Mouse (Mus musculus) heart, embryonic 15.5 days (tissue): Measurements from ENCODE around the gene Rftn1. TPM values are rescaled to one million over a fixed set of nuclear protein-coding genes. Genes with fewer than 3 reads are reported as not detected.
A peak's percentile ranks its signal among the peaks of the same experiment; 100 is the strongest.

Experiments used
- ATAC-seq: fragments of 200-750 bp; cut with Nextera tagmentation; replicated peaks from 2 replicates; pipeline ENCODE4 v1.8.0; 2017; ENCODE audit warnings: low read depth, moderate TSS enrichment; ENCODE audit not compliant: insufficient number of reproducible peaks, insufficient read depth, low FRiP score
- H3K27ac ChIP-seq: fragments of 300-500 bp; sonication (generic); 2 replicates; pipeline ENCODE4 v1.5.1; 2015; ENCODE audit warnings: mild to moderate bottlenecking, inconsistent platforms
- H3K27me3 ChIP-seq: fragments of 300-500 bp; sonication (generic); 2 replicates; pipeline ENCODE4 v1.6.1; 2015; ENCODE audit warnings: inconsistent platforms
- H3K36me3 ChIP-seq: fragments of 300-500 bp; sonication (generic); 2 replicates; pipeline ENCODE4 v1.6.1; 2015; ENCODE audit warnings: mild to moderate bottlenecking, inconsistent platforms
- H3K4me1 ChIP-seq: fragments of 300-500 bp; sonication (generic); replicated peaks from 2 replicates; pipeline ENCODE4 v1.6.1; 2015; ENCODE audit warnings: inconsistent platforms
- H3K4me2 ChIP-seq: fragments of 300-500 bp; sonication (generic); 2 replicates; pipeline ENCODE4 v1.6.1; 2015; ENCODE audit warnings: inconsistent platforms, mild to moderate bottlenecking, moderate library complexity
- H3K4me3 ChIP-seq: fragments of 300-500 bp; sonication (generic); 2 replicates; pipeline ENCODE4 v1.5.1; 2015; ENCODE audit warnings: mild to moderate bottlenecking, inconsistent platforms
- H3K9ac ChIP-seq: fragments of 300-500 bp; sonication (generic); 2 replicates; pipeline ENCODE4 v1.6.1; 2015; ENCODE audit warnings: mild to moderate bottlenecking, inconsistent platforms
- H3K9me3 ChIP-seq: fragments of 300-500 bp; sonication (generic); replicated peaks from 2 replicates; pipeline ENCODE4 v1.6.1; 2016; ENCODE audit warnings: inconsistent platforms
- WGBS: fragments of 180-500 bp; shearing (Covaris S2); methylation state at CpG from one replicate; pipeline ENCODE4 v1.1.7; 2015; ENCODE audit warnings: mixed read lengths; 5-methylcytosine and 5-hydroxymethylcytosine counted together
- polyA plus RNA-seq: library from polyadenylated mRNA; unstranded; fragments of >200 nt; fragmentation: Nextera tagmentation; extraction: Ambion mirVana; gene quantifications from 2 replicates; pipeline ENCODE4 v1.2.1, GENCODE M21; 2015

Gene Rftn1
- polyA plus RNA-seq, 1 experiment from 2014 or later: 29.7 TPM

DNA sequence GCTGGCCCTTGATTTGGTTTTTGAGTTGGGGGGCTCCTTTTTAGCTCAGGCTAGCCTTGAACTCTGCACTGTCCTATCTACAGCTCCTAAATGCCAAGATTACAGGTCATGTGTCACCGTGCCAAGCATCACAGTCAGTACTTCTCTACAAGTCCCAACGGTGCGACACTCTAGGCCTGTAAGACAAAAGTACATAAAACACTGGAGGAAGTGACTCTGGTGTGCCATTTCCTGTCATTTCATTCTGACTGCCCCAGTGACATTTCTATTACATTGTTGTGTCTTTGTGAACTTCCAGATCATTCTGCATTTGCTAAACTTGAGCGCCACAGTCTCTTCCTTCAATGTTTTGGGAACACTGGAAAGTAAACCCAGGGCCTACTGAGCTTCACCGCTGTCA, 4.9 kb downstream of the Rftn1 start:
- Histone ChIP-seq H3K9ac (no peak overlapping the region), H3K36me3 (no peaks in the 10 kb centered on the region), H3K27ac (no peak overlapping the region), H3K9me3 (no peaks in the 10 kb centered on the region), H3K27me3 (no peaks in the 10 kb centered on the region), H3K4me2 (no peak overlapping the region), H3K4me1 (peaks cover 28% of the 10 kb centered on the region), H3K4me3 (no peak overlapping the region)
- WGBS: 70% methylated on average over 5 of the region's 5 CpGs
- ATAC-seq: no peak

DNA sequence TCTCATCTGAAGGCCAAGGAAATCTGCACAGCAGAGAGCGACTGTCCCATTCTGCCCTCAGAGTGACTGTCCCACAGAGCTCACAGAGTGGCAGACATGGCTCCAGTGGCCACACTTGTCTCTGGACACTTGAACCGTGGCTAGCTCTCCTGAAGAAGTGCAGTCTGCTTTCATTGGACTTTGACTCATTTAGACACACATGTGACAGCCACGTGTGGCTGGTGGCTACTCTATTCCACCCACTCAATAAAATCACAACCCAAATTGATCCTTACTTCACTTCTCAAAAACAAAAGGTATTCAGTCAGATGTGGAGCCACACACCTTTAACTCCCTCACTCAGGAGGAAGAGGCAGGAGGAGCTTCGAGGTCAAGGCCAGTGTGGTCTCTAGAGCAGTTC, 5.4 kb downstream of the Rftn1 start:
- no peaks in the 10 kb centered on the region for H3K27me3 ChIP-seq
- H3K4me3 ChIP-seq: no peak overlapping the region
- H3K4me1 ChIP-seq: peaks cover 26% of the 10 kb centered on the region
- H3K4me2 ChIP-seq: no peak overlapping the region
- H3K27ac ChIP-seq: no peak overlapping the region
- H3K9ac ChIP-seq: no peak overlapping the region
- no peaks in the 10 kb centered on the region for H3K9me3 ChIP-seq
- no peak for ATAC-seq
- no peaks in the 10 kb centered on the region for H3K36me3 ChIP-seq
- 78% methylated on average over 4 of the region's 4 CpGs for WGBS

- no peaks in the 10 kb centered on the region for H3K9me3 ChIP-seq
- H3K27ac ChIP-seq: no peak overlapping the region
- ATAC-seq: no peak
- H3K4me3 ChIP-seq: no peak overlapping the region
- no peaks in the 10 kb centered on the region for H3K36me3 ChIP-seq
- no peak overlapping the region for H3K4me2 ChIP-seq
- WGBS: 82% methylated on average over 12 of the region's 12 CpGs
- H3K4me1 ChIP-seq: peaks cover 26% of the 10 kb centered on the region
- H3K27me3 ChIP-seq: no peaks in the 10 kb centered on the region
- H3K9ac ChIP-seq: no peak overlapping the region
These were observed 6.0 kb downstream of the Rftn1 start for GRCm38 (mm10) chr17:50184217-50185038.

- H3K27me3 ChIP-seq: no peaks in the 10 kb centered on the region
- H3K36me3 ChIP-seq: no peaks in the 10 kb centered on the region
- WGBS: 80% methylated on average over 4 of the region's 4 CpGs
- no peak overlapping the region for H3K27ac ChIP-seq
- no peak overlapping the region for H3K9ac ChIP-seq
- no peak overlapping the region for H3K4me3 ChIP-seq
- ATAC-seq: no peak
- no peaks in the 10 kb centered on the region for H3K9me3 ChIP-seq
- peaks cover 20% of the 10 kb centered on the region for H3K4me1 ChIP-seq
- H3K4me2 ChIP-seq: no peak overlapping the region
These were observed 7.2 kb downstream of the Rftn1 start for GRCm38 (mm10) chr17:50183300-50183699.

- 46% methylated on average over 3 of the region's 3 CpGs for WGBS
- no peak overlapping the region for H3K27ac ChIP-seq
- peak; percentile 27; the same call in 1 of the 2 replicates for ATAC-seq
These were observed 7.9 kb downstream of the Rftn1 start for GRCm38 (mm10) chr17:50182542-50182951.

GRCm38 (mm10) chr17:50180899-50181570, 9.4 kb downstream of the Rftn1 start:
- Histone ChIP-seq H3K4me2 (no peak overlapping the region), H3K27ac (no peak overlapping the region), H3K36me3 (peaks cover 7% of the 10 kb centered on the region), H3K27me3 (no peaks in the 10 kb centered on the region), H3K9ac (no peak overlapping the region), H3K4me3 (no peak overlapping the region), H3K4me1 (peaks cover 20% of the 10 kb centered on the region), H3K9me3 (no peaks in the 10 kb centered on the region; the same call in 1 of the 2 replicates)
- 75% methylated on average over 4 of the region's 4 CpGs for WGBS
- ATAC-seq: no peak

More at GRCm38 (mm10) chr17:50182542-50182951, 7.9 kb downstream of the Rftn1 start:
- peaks cover 3% of the 10 kb centered on the region for H3K36me3 ChIP-seq
- no peak overlapping the region for H3K4me2 ChIP-seq
- H3K4me3 ChIP-seq: no peak overlapping the region
- H3K4me1 ChIP-seq: peaks cover 20% of the 10 kb centered on the region
- H3K9me3 ChIP-seq: no peaks in the 10 kb centered on the region
- H3K27me3 ChIP-seq: no peaks in the 10 kb centered on the region
- H3K9ac ChIP-seq: no peak overlapping the region

DNA sequence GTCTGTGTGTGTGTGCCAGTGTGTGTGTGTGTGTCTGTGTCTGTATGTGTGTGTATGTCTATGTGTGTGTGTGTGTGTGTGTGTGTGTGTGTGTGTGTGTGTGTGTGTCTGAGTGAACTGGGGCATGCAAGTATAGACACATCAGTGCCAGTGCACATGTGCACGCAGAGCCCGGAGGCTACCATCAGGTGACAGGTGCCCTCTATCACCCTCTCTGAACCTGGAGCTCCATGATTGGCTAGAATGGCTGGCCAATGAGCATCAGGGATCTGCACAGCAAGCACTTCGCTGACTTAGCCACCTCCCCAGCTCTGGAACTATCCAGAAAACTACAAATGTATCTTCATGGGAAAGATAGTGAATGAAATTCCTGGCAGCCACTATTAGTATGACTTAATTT, 16.7 kb downstream of the Rftn1 start:
- Histone ChIP-seq H3K27me3 (no peaks in the 10 kb centered on the region), H3K36me3 (peaks cover 9% of the 10 kb centered on the region), H3K4me1 (peaks cover 30% of the 10 kb centered on the region), H3K9me3 (peaks cover 3% of the 10 kb centered on the region), H3K4me2 (no peak overlapping the region), H3K9ac (no peak overlapping the region), H3K27ac (no peak overlapping the region), H3K4me3 (no peak overlapping the region)
- no peak for ATAC-seq
- WGBS: 90% methylated on average over 3 of the region's 3 CpGs

GRCm38 (mm10) chr17:50173368-50173767, 17.1 kb downstream of the Rftn1 start:
- Histone ChIP-seq H3K4me3 (no peak overlapping the region), H3K4me2 (no peak overlapping the region), H3K27ac (no peak overlapping the region), H3K9ac (no peak overlapping the region), H3K4me1 (peaks cover 30% of the 10 kb centered on the region), H3K27me3 (no peaks in the 10 kb centered on the region), H3K36me3 (peaks cover 13% of the 10 kb centered on the region), H3K9me3 (peaks cover 3% of the 10 kb centered on the region)
- WGBS: 85% methylated on average over 5 of the region's 5 CpGs
- no peak for ATAC-seq

DNA sequence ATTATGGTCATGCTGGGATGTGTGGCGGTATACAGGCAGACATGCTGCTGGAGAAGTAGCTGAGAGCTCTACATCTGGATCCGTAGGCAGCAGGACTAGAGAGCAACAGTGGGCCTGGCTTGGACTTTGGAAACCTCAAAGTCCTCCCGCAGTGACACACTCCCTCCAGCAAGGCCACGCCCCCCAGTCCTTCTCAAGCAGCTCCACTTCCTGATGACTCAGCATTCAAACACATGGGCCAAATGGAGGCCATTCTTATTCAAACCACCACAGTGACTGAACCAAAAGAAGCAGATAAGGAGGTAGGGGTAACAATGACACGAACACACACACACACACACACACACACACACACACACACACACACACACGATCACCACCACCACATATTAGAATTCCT, 17.7 kb downstream of the Rftn1 start:
- Histone ChIP-seq H3K27ac (no peak overlapping the region), H3K4me2 (no peak overlapping the region), H3K9ac (no peak overlapping the region), H3K4me3 (no peak overlapping the region), H3K9me3 (peaks cover 3% of the 10 kb centered on the region), H3K4me1 (peaks cover 30% of the 10 kb centered on the region), H3K27me3 (no peaks in the 10 kb centered on the region), H3K36me3 (peaks cover 18% of the 10 kb centered on the region)
- 93% methylated on average over 6 of the region's 6 CpGs for WGBS
- no peak for ATAC-seq

DNA sequence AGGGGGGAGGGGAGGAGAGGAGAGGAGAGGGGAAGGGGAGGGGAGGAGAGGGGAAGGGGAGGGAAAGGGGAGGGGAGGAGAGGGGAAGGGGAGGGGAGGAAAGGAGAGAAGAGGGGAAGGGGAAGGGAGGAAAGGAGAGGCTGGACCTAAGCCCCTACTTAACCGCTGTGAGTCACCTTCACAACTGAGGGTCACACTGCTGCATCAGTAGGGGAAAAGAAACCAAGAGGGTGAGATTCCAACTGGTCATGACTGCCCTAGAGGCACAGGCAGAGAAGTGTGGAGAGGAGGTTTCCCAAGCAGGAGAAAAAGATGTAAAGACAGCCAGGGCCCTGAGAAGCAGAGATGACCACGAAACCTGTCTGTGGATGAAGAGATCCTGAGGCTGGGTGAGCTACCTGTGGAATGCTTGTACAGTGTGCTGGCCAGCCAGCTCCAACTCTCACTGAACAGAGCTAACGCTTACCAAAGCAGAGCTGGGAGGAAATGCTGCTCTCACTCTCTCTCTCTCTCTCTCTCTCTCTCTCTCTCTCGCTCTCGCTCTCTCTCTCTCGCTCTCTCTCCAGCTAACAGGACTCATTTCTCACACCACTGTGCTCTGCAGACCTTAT, 19.4 kb downstream of the Rftn1 start:
- ATAC-seq: peak; percentile 54; the same call in 1 of the 2 replicates

GRCm38 (mm10) chr17:50169946-50170427, 20.5 kb downstream of the Rftn1 start:
- Histone ChIP-seq H3K27ac (peak overlapping the region; percentile 58), H3K36me3 (peaks cover 35% of the 10 kb centered on the region), H3K4me3 (no peak overlapping the region), H3K9ac (no peak overlapping the region), H3K4me1 (peaks cover 27% of the 10 kb centered on the region), H3K27me3 (no peaks in the 10 kb centered on the region), H3K4me2 (no peak overlapping the region), H3K9me3 (peaks cover 4% of the 10 kb centered on the region)
- ATAC-seq: no peak
- 58% methylated on average over 7 of the region's 7 CpGs for WGBS

More for the DNA sequence above, 19.4 kb downstream of the Rftn1 start:
- H3K4me1 ChIP-seq: peaks cover 30% of the 10 kb centered on the region
- peaks cover 25% of the 10 kb centered on the region for H3K36me3 ChIP-seq
- H3K9me3 ChIP-seq: peaks cover 3% of the 10 kb centered on the region
- no peak overlapping the region for H3K4me3 ChIP-seq
- H3K4me2 ChIP-seq: peak overlapping the region; percentile 29
- H3K27me3 ChIP-seq: no peaks in the 10 kb centered on the region
- peak overlapping the region; percentile 67 for H3K27ac ChIP-seq
- H3K9ac ChIP-seq: peak overlapping the region; percentile 3; the same call in 1 of the 2 replicates
- WGBS: 26% methylated on average over 6 of the region's 6 CpGs
